Mouse (Mus musculus) intestine, embryonic 14.5 days (tissue): ENCODE measurements around the gene Lgmn. TPM values are rescaled to one million over a fixed set of nuclear protein-coding genes. Genes with fewer than 3 reads are reported as not detected.

ENCODE experiments used
- ATAC-seq: fragments of 200-750 bp; cut with Nextera tagmentation; replicated peaks from 2 replicates; pipeline ENCODE4 v1.8.0; 2017; ENCODE audit warnings: low read depth, moderate number of reproducible peaks, moderate TSS enrichment, moderate library complexity; ENCODE audit not compliant: low FRiP score, low TSS enrichment
- DNase-seq: peaks from one replicate; pipeline ENCODE4 v3.0.0-alpha.2; 2018; ENCODE audit warnings: low spot score
- H3K27ac ChIP-seq: fragments of 300-500 bp; sonication (generic); 2 replicates; pipeline ENCODE4 v1.5.1; 2014; ENCODE audit warnings: low read depth, mild to moderate bottlenecking, control low read depth
- H3K27me3 ChIP-seq: fragments of 300-500 bp; sonication (generic); replicated peaks from 2 replicates; pipeline ENCODE4 v1.6.1; 2014; ENCODE audit warnings: low read length, control low read depth; ENCODE audit not compliant: control insufficient read depth, insufficient read depth
- H3K36me3 ChIP-seq: fragments of 300-500 bp; sonication (generic); 2 replicates; pipeline ENCODE4 v1.6.1; 2014; ENCODE audit warnings: low read length, control low read depth; ENCODE audit not compliant: control insufficient read depth, insufficient read depth
- H3K4me1 ChIP-seq: fragments of 300-500 bp; sonication (generic); replicated peaks from 2 replicates; pipeline ENCODE4 v1.6.1; 2014; ENCODE audit warnings: low read length, control low read depth, mixed read lengths; ENCODE audit not compliant: control insufficient read depth, insufficient read depth
- H3K4me2 ChIP-seq: fragments of 300-500 bp; sonication (generic); 2 replicates; pipeline ENCODE4 v1.6.1; 2014; ENCODE audit warnings: low read length
- H3K4me3 ChIP-seq: fragments of 300-500 bp; sonication (generic); 2 replicates; pipeline ENCODE4 v1.5.1; 2014; ENCODE audit warnings: low read depth, low read length, control low read depth, mixed read lengths
- H3K9ac ChIP-seq: fragments of 300-500 bp; sonication (generic); 2 replicates; pipeline ENCODE4 v1.6.1; 2014; ENCODE audit warnings: mild to moderate bottlenecking, low read length
- H3K9me3 ChIP-seq: fragments of 300-500 bp; sonication (generic); 2 replicates; pipeline ENCODE4 v1.6.1; 2016; ENCODE audit warnings: low read length, control low read depth; ENCODE audit not compliant: control insufficient read depth
- WGBS: fragments of 180-500 bp; shearing (Covaris S2); extraction: QIAGEN DNeasy Blood & Tissue Kit; methylation state at CpG from one replicate; pipeline ENCODE4 v1.1.7; 2014; 5-methylcytosine and 5-hydroxymethylcytosine counted together
- polyA plus RNA-seq: library from polyadenylated mRNA; unstranded; fragments of >200 nt; fragmentation: Nextera tagmentation; extraction: Ambion mirVana; gene quantifications from 2 replicates; pipeline ENCODE4 v1.2.1, GENCODE M21; 2014

Gene Lgmn
- polyA plus RNA-seq: 79.6 and 82.7 TPM in 2 replicates

GRCm38 (mm10) chr12:102439632-102440023, at the start of gene Lgmn:
Gene Lgmn (minus strand): TSS chr12:102439813.
- ATAC-seq (peak; percentile 99), DNase-seq (peak; percentile 98)
- Histone ChIP-seq H3K27me3 (no peaks in the 10 kb centered on the region), H3K4me1 (peaks cover 10% of the 10 kb centered on the region), H3K9ac (peak within 1 kb of the TSS; percentile 59), H3K4me2 (peak within 1 kb of the TSS; percentile 73), H3K27ac (no peak within 1 kb of the TSS), H3K9me3 (no peaks in the 10 kb centered on the region), H3K4me3 (peak within 1 kb of the TSS; percentile 67), H3K36me3 (no peaks in the 10 kb centered on the region)
- whole genome bisulfite sequencing: 1% methylated on average over 28 of the region's 28 CpGs

GRCm38 (mm10) chr12:102484946-102485345, 45.3 kb upstream of the Lgmn start:
- Histone ChIP-seq H3K27me3 (no peaks in the 10 kb centered on the region), H3K9me3 (no peaks in the 10 kb centered on the region), H3K36me3 (peaks cover 89% of the 10 kb centered on the region), H3K9ac (no peak overlapping the region), H3K4me3 (no peak overlapping the region), H3K27ac (no peak overlapping the region), H3K4me2 (no peak overlapping the region), H3K4me1 (no peaks in the 10 kb centered on the region)
- DNase-seq: no peak
- WGBS: 63% methylated on average over 3 of the region's 3 CpGs
- ATAC-seq: no peak

GRCm38 (mm10) chr12:102480481-102480880, 40.9 kb upstream of the Lgmn start:
- H3K27me3 ChIP-seq: no peaks in the 10 kb centered on the region
- H3K27ac ChIP-seq: no peak overlapping the region
- no peak for DNase-seq
- no peaks in the 10 kb centered on the region for H3K4me1 ChIP-seq
- H3K36me3 ChIP-seq: peaks cover 77% of the 10 kb centered on the region
- WGBS: 84% methylated on average over 4 of the region's 4 CpGs
- H3K4me3 ChIP-seq: no peak overlapping the region
- no peak overlapping the region for H3K9ac ChIP-seq
- no peaks in the 10 kb centered on the region for H3K9me3 ChIP-seq
- no peak overlapping the region for H3K4me2 ChIP-seq
- no peak for ATAC-seq

- peaks cover 51% of the 10 kb centered on the region for H3K36me3 ChIP-seq
- no peak for ATAC-seq
- WGBS: 92% methylated on average over 7 of the region's 7 CpGs
Observed at GRCm38 (mm10) chr12:102474411-102474810, 34.8 kb upstream of the Lgmn start.

DNA sequence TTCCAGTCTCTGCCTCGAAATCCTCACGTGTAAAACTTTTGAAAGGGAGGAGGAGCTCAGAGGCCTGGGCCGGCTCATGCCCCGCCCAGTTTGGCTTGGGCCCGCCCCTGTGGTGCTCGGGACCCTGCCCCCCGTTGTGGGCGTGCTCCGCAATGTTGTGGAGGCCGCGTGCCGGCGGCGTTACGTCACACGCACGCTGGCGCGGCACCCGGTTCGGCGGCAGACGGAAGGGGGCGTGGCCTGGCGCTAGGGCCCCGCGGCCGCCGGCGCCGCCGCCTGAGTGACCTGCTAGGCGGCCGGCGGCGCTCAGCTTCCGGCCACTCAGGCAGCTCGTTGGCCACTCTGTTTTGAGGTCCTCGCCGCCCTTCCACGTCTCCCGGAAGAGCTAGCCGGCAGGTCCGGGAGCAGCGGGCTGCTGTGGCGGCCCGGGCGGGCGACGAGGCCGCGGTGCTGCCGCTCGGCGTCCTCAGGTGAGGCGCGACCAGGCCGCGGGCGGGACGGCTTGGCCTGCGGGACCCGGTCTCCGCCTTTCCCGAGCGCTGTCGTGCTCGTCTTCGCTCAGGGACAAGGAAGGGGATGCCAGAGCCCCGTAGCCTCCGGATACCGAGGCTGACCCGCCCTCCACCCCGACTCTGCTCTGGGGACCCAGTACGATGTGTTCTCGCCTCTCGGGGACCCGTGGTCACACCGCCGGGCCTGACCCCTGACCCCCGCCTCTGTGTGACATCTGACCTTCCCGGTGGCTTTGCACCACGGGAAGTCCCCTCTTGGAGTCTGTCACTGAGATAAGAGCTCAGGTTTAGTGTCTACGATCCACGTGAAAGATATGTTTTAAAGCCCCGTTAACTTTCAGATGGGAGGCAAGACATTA, 29.5 kb upstream of the Lgmn start, which contains the start of gene Golga5:
Golga5 (plus strand) TSS at position 242 of the 871 bp plus-strand sequence.
- H3K4me1 ChIP-seq: peaks cover 6% of the 10 kb centered on the region; the same call in 1 of the 2 replicates
- no peaks in the 10 kb centered on the region for H3K27me3 ChIP-seq
- peak within 1 kb of the TSS; percentile 69 for H3K27ac ChIP-seq
- peak within 1 kb of the TSS; percentile 68 for H3K4me2 ChIP-seq
- peak within 1 kb of the TSS; percentile 81 for H3K4me3 ChIP-seq
- no peaks in the 10 kb centered on the region for H3K9me3 ChIP-seq
- peak; percentile 97 for DNase-seq
- ATAC-seq: peak; percentile 99
- H3K9ac ChIP-seq: peak within 1 kb of the TSS; percentile 84
- WGBS: under 1% methylated on average over 77 of the region's 86 CpGs
- peaks cover 20% of the 10 kb centered on the region for H3K36me3 ChIP-seq

More at GRCm38 (mm10) chr12:102474411-102474810, 34.8 kb upstream of the Lgmn start:
- H3K9ac ChIP-seq: no peak overlapping the region
- no peak overlapping the region for H3K4me3 ChIP-seq
- H3K9me3 ChIP-seq: no peaks in the 10 kb centered on the region
- DNase-seq: no peak
- H3K27me3 ChIP-seq: no peaks in the 10 kb centered on the region
- no peak overlapping the region for H3K27ac ChIP-seq
- H3K4me2 ChIP-seq: no peak overlapping the region
- H3K4me1 ChIP-seq: peaks cover 6% of the 10 kb centered on the region; the same call in 1 of the 2 replicates

DNA sequence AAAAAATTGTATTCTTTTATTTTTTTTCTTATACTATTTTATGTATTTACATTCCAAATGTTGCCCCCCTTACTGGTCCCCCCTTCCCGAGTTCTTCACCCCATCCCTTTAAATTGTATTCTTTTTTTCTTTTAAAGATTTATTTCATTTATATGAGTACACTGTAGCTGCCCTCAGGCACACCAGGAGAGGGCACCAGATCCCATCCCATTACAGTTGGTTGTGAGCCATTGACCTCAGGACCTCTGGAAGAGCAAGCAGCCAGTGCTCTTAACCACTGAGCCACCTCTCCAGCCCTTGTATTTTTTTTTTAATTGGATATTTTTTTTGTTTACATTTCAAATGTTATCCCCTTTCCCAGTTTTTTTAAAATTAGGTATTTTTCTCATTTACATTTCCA, 28.5 kb upstream of the Lgmn start:
- Histone ChIP-seq H3K36me3 (peaks cover 11% of the 10 kb centered on the region), H3K27me3 (no peaks in the 10 kb centered on the region), H3K9ac (no peak overlapping the region), H3K9me3 (no peaks in the 10 kb centered on the region), H3K4me3 (no peak overlapping the region), H3K4me1 (peaks cover 6% of the 10 kb centered on the region; the same call in 1 of the 2 replicates), H3K27ac (no peak overlapping the region), H3K4me2 (no peak overlapping the region)
- no peak for ATAC-seq
- DNase-seq: no peak
- 64% methylated on average over 1 of the region's 1 CpGs for WGBS

- H3K9me3 ChIP-seq: no peaks in the 10 kb centered on the region
- DNase-seq: no peak
- no peak overlapping the region for H3K27ac ChIP-seq
- no peak overlapping the region for H3K4me3 ChIP-seq
- no peaks in the 10 kb centered on the region for H3K36me3 ChIP-seq
- no peaks in the 10 kb centered on the region for H3K4me1 ChIP-seq
- H3K27me3 ChIP-seq: no peaks in the 10 kb centered on the region
- WGBS: 62% methylated on average over 4 of the region's 4 CpGs
- ATAC-seq: no peak
- no peak overlapping the region for H3K9ac ChIP-seq
- H3K4me2 ChIP-seq: no peak overlapping the region
Observed at GRCm38 (mm10) chr12:102464650-102465049, 25.0 kb upstream of the Lgmn start.

GRCm38 (mm10) chr12:102461177-102461576, 21.6 kb upstream of the Lgmn start:
- no peak overlapping the region for H3K4me3 ChIP-seq
- no peaks in the 10 kb centered on the region for H3K4me1 ChIP-seq
- H3K4me2 ChIP-seq: no peak overlapping the region
- H3K9me3 ChIP-seq: no peaks in the 10 kb centered on the region
- 73% methylated on average over 5 of the region's 5 CpGs for WGBS
- ATAC-seq (no peak), DNase-seq (no peak)
- H3K9ac ChIP-seq: no peak overlapping the region
- H3K36me3 ChIP-seq: no peaks in the 10 kb centered on the region
- H3K27ac ChIP-seq: no peak overlapping the region
- H3K27me3 ChIP-seq: no peaks in the 10 kb centered on the region
